Mouse (Mus musculus): ENCODE measurements at regions not wholly inside any gene's neighbourhood (a gene's known extent, or its start where the extent isn't known, plus 50 kb on each side); places are given as distances from the start of the nearest gene placed in this dataset.

- DNase-seq (ENCODE audit: low spot score in 2 of 2) = no peak
Measured at GRCm38 (mm10) chr9:100252409-100252808, 234.2 kb downstream of the Il20rb start.

Data from frontal cortex, postnatal 14 days (tissue).